32 mouse cellular contexts compared by ENCODE assay signal in the genomic region with DNA sequence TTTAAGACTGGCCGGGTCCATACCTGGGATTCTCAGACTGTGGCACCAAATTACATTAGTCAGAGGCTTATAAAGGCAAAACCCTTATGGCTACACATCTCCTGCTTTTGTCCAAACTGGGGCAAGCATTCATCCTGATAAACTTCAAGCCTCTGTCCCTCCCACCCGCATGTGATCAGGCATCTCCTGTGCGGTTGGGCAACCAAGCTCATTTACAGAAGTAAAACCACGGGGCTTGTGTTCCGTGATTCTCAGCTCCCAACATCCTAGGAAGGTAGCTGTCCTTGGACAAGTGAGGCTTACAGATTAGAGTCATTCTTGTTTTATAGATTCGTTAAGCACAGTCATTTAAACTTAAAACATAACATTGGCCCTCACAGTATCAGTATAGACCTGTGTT. TPM values are rescaled to one million over a fixed set of nuclear protein-coding genes. Genes with fewer than 3 reads are reported as not detected.
"Had no signal": no experiment of that assay in that cellular context is flagged by ENCODE, and none has a peak within 500 bp of the region (broad histone marks: within the 10 kb centered on the region; RNA-seq: fewer than 3 reads in every experiment).

No protein-coding gene starts in this region.

- H3K9me3 ChIP-seq: limb, embryonic 10.5 days; limb, embryonic 12.5 days; limb, embryonic 13.5 days; limb, embryonic 15.5 days; liver, embryonic 12.5 days; liver, embryonic 13.5 days; liver, embryonic 15.5 days; lung, embryonic 15.5 days; megakaryocyte, embryonic 14.5 days; midbrain, embryonic 10.5 days; midbrain, embryonic 12.5 days; midbrain, embryonic 13.5 days; midbrain, embryonic 15.5 days; neural tube, embryonic 12.5 days had no signal

- H3K4me2 ChIP-seq: limb, embryonic 12.5 days; limb, embryonic 13.5 days; limb, embryonic 15.5 days; liver, embryonic 11.5 days; liver, embryonic 12.5 days; liver, embryonic 13.5 days; liver, embryonic 15.5 days; lung, embryonic 14.5 days; lung, embryonic 15.5 days; midbrain, embryonic 11.5 days; midbrain, embryonic 12.5 days; midbrain, embryonic 13.5 days; midbrain, embryonic 15.5 days; neural tube, embryonic 12.5 days had no signal

- H3K36me3 ChIP-seq: limb, embryonic 10.5 days; limb, embryonic 12.5 days; limb, embryonic 13.5 days; midbrain, embryonic 10.5 days; midbrain, embryonic 12.5 days had no signal

- DNase-seq: left cerebral cortex, postnatal 4 days; liver; liver, embryonic 13.5 days; liver, postnatal 0 days; lung, adult 18-20 months; lung, adult 2 months; lung, embryonic 14.5 days; lung, postnatal 10 days; lung, postnatal 14 days; lung, postnatal 36 days; lung, postnatal 4 days; midbrain, embryonic 14.5 days had no signal

- H3K4me3 ChIP-seq: limb, embryonic 10.5 days; limb, embryonic 12.5 days; limb, embryonic 13.5 days; limb, embryonic 15.5 days; liver, embryonic 12.5 days; liver, embryonic 13.5 days; liver, embryonic 15.5 days; lung, embryonic 15.5 days; megakaryocyte, embryonic 14.5 days; midbrain, embryonic 10.5 days; midbrain, embryonic 12.5 days; midbrain, embryonic 13.5 days; midbrain, embryonic 15.5 days; myocyte; neural tube, embryonic 12.5 days had no signal

- ATAC-seq: liver, embryonic 12.5 days; liver, postnatal 0 days; lung, postnatal 0 days; midbrain, embryonic 13.5 days; midbrain, embryonic 15.5 days; midbrain, embryonic 16.5 days had no signal

- H3K4me1 ChIP-seq: megakaryocyte, embryonic 14.5 days; midbrain, embryonic 15.5 days had no signal

- H3K27ac ChIP-seq: limb, embryonic 10.5 days; limb, embryonic 12.5 days; limb, embryonic 13.5 days; limb, embryonic 15.5 days; liver, embryonic 12.5 days; liver, embryonic 13.5 days; liver, embryonic 14.5 days; liver, embryonic 15.5 days; lung, embryonic 15.5 days; macrophage; midbrain, embryonic 10.5 days; midbrain, embryonic 12.5 days; midbrain, embryonic 13.5 days; midbrain, embryonic 15.5 days; neural tube, embryonic 12.5 days had no signal

- H3K27me3 ChIP-seq: limb, embryonic 12.5 days; limb, embryonic 13.5 days; limb, embryonic 15.5 days; liver, embryonic 12.5 days; liver, embryonic 13.5 days; liver, embryonic 15.5 days; lung, embryonic 15.5 days; megakaryocyte, embryonic 14.5 days; midbrain, embryonic 13.5 days; midbrain, embryonic 15.5 days; neural tube, embryonic 12.5 days had no signal

- H3K9ac ChIP-seq: limb, embryonic 12.5 days; limb, embryonic 13.5 days; limb, embryonic 15.5 days; liver, embryonic 12.5 days; liver, embryonic 13.5 days; liver, embryonic 14.5 days; liver, embryonic 15.5 days; liver, postnatal 0 days; lung, embryonic 14.5 days; lung, embryonic 15.5 days; midbrain, embryonic 12.5 days; midbrain, embryonic 13.5 days; midbrain, embryonic 15.5 days; neural tube, embryonic 12.5 days had no signal

RNA-seq across cellular contexts. Expression of gene S1pr5, which starts 41.4 kb away (rescaled TPM):
- polyA plus RNA-seq: liver, embryonic 11.5 days; lung, embryonic 14.5 days; macrophage had no signal
